Mouse (Mus musculus): ENCODE data around the gene Abhd16b. TPM values are rescaled to one million over a fixed set of nuclear protein-coding genes. Genes with fewer than 3 reads are reported as not detected.

Gene Abhd16b
- polyA plus RNA-seq, 1 experiment from 2014 or later = 0.43 TPM

- 47% methylated on average over 2 of the region's 2 CpGs for WGBS (ENCODE audit: insufficient replicate concordance)
- Histone ChIP-seq H3K27ac (ENCODE audit: low read depth, low read length) (peak overlapping the region; percentile 4; the same call in 1 of the 2 replicates), H3K4me2 (peak overlapping the region; percentile 43; the same call in 1 of the 2 replicates), H3K9me3 (replicated peaks; ENCODE audit: control insufficient read depth, low read length) (no peaks in the 10 kb centered on the region), H3K36me3 (ENCODE audit: control insufficient read depth, insufficient read depth, low read length) (no peaks in the 10 kb centered on the region), H3K4me3 (ENCODE audit: low read depth, low read length) (no peak overlapping the region), H3K4me1 (ENCODE audit: control insufficient read depth, insufficient read depth, low read length) (peaks cover 19% of the 10 kb centered on the region), H3K27me3 (ENCODE audit: control insufficient read depth, insufficient read depth, low read length) (no peaks in the 10 kb centered on the region), H3K9ac (ENCODE audit: low read depth, low read length) (no peak overlapping the region)
- ATAC-seq (replicated peaks; ENCODE audit: insufficient number of reproducible peaks, low FRiP score, low TSS enrichment) = no peak
These were observed 9.9 kb upstream of the Abhd16b start for GRCm38 (mm10) chr2:181483120-181483519.

DNA sequence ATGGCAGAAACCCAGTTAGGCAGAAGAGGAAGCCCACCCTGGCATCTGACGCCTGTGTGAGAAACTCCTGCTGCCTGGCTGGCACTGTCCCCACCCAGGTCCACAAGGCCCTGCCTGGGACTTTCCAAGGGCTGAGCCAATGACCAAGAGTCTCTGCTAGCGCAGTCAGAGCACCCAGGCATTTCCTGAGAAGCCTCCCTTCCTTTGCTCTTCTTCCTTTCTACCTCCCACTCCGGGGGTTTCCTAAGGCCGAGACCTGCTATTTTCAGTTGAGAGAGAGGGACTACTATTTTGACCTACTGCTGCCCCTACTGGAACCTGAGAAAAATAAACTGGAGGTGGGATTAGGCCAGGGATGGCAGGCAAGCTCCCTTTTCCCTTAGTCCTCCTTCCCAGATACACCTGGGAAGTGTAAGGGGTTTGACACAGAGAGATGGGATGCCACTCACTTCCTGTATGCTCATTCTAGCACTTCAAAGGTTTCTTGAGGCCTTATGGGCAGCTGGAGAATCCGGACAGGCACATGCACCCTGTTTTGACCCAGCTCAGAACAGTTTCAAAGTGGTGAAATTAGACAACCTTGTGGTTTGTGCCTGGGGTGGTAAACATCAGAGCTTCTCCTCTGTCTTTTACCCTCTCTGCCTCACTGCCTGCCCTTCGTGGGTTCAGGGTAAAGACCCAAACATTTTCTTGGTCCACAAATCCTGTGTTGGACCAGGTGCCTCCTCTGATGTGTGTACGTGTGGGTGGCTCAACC, 9.3 kb upstream of the Abhd16b start:
- Histone ChIP-seq H3K9ac (ENCODE audit: low read depth, low read length) (peak overlapping the region; percentile 13), H3K4me1 (ENCODE audit: control insufficient read depth, insufficient read depth, low read length) (peaks cover 19% of the 10 kb centered on the region), H3K9me3 (replicated peaks; ENCODE audit: control insufficient read depth, low read length) (no peaks in the 10 kb centered on the region), H3K4me2 (peak overlapping the region; percentile 43), H3K27me3 (ENCODE audit: control insufficient read depth, insufficient read depth, low read length) (no peaks in the 10 kb centered on the region), H3K4me3 (ENCODE audit: low read depth, low read length) (no peak overlapping the region), H3K36me3 (ENCODE audit: control insufficient read depth, insufficient read depth, low read length) (no peaks in the 10 kb centered on the region), H3K27ac (ENCODE audit: low read depth, low read length) (peak overlapping the region; percentile 4; the same call in 1 of the 2 replicates)
- peak; percentile 41; the same call in 1 of the 2 replicates for ATAC-seq (replicated peaks; ENCODE audit: insufficient number of reproducible peaks, low FRiP score, low TSS enrichment)
- 30% methylated on average over 7 of the region's 7 CpGs for WGBS (ENCODE audit: insufficient replicate concordance)

- H3K4me2 ChIP-seq = no peak overlapping the region
- no peaks in the 10 kb centered on the region for H3K27me3 ChIP-seq (ENCODE audit: control insufficient read depth, insufficient read depth, low read length)
- peaks cover 19% of the 10 kb centered on the region for H3K4me1 ChIP-seq (ENCODE audit: control insufficient read depth, insufficient read depth, low read length)
- no peak overlapping the region for H3K27ac ChIP-seq (ENCODE audit: low read depth, low read length)
- H3K9me3 ChIP-seq (replicated peaks; ENCODE audit: control insufficient read depth, low read length) = no peaks in the 10 kb centered on the region
- H3K4me3 ChIP-seq (ENCODE audit: low read depth, low read length) = no peak overlapping the region
- H3K36me3 ChIP-seq (ENCODE audit: control insufficient read depth, insufficient read depth, low read length) = no peaks in the 10 kb centered on the region
- 66% methylated on average over 6 of the region's 6 CpGs for WGBS (ENCODE audit: insufficient replicate concordance)
- no peak overlapping the region for H3K9ac ChIP-seq (ENCODE audit: low read depth, low read length)
- ATAC-seq (replicated peaks; ENCODE audit: insufficient number of reproducible peaks, low FRiP score, low TSS enrichment) = no peak
These were observed 8.4 kb upstream of the Abhd16b start for GRCm38 (mm10) chr2:181484456-181485233.

- no peak overlapping the region for H3K4me2 ChIP-seq
- no peak overlapping the region for H3K9ac ChIP-seq (ENCODE audit: low read depth, low read length)
- no peaks in the 10 kb centered on the region for H3K36me3 ChIP-seq (ENCODE audit: control insufficient read depth, insufficient read depth, low read length)
- peaks cover 19% of the 10 kb centered on the region for H3K4me1 ChIP-seq (ENCODE audit: control insufficient read depth, insufficient read depth, low read length)
- H3K27ac ChIP-seq (ENCODE audit: low read depth, low read length) = no peak overlapping the region
- no peak for ATAC-seq (replicated peaks; ENCODE audit: insufficient number of reproducible peaks, low FRiP score, low TSS enrichment)
- no peak overlapping the region for H3K4me3 ChIP-seq (ENCODE audit: low read depth, low read length)
- no peaks in the 10 kb centered on the region for H3K9me3 ChIP-seq (replicated peaks; ENCODE audit: control insufficient read depth, low read length)
- no peaks in the 10 kb centered on the region for H3K27me3 ChIP-seq (ENCODE audit: control insufficient read depth, insufficient read depth, low read length)
- WGBS (ENCODE audit: insufficient replicate concordance) = 31% methylated on average over 1 of the region's 1 CpGs
These were observed 7.3 kb upstream of the Abhd16b start for GRCm38 (mm10) chr2:181485741-181486140.

- Histone ChIP-seq H3K27me3 (ENCODE audit: control insufficient read depth, insufficient read depth, low read length) (no peaks in the 10 kb centered on the region), H3K4me1 (ENCODE audit: control insufficient read depth, insufficient read depth, low read length) (peaks cover 19% of the 10 kb centered on the region), H3K27ac (ENCODE audit: low read depth, low read length) (peak overlapping the region; percentile 46), H3K4me3 (ENCODE audit: low read depth, low read length) (no peak overlapping the region), H3K4me2 (no peak overlapping the region), H3K36me3 (ENCODE audit: control insufficient read depth, insufficient read depth, low read length) (no peaks in the 10 kb centered on the region), H3K9ac (ENCODE audit: low read depth, low read length) (no peak overlapping the region), H3K9me3 (replicated peaks; ENCODE audit: control insufficient read depth, low read length) (no peaks in the 10 kb centered on the region)
- 28% methylated on average over 5 of the region's 5 CpGs for WGBS (ENCODE audit: insufficient replicate concordance)
- ATAC-seq (replicated peaks; ENCODE audit: insufficient number of reproducible peaks, low FRiP score, low TSS enrichment) = peak; percentile 55
These were observed 5.4 kb upstream of the Abhd16b start for GRCm38 (mm10) chr2:181487338-181488277.

- Histone ChIP-seq H3K9ac (ENCODE audit: low read depth, low read length) (no peak overlapping the region), H3K27me3 (ENCODE audit: control insufficient read depth, insufficient read depth, low read length) (no peaks in the 10 kb centered on the region), H3K27ac (ENCODE audit: low read depth, low read length) (no peak overlapping the region), H3K9me3 (replicated peaks; ENCODE audit: control insufficient read depth, low read length) (no peaks in the 10 kb centered on the region), H3K4me1 (ENCODE audit: control insufficient read depth, insufficient read depth, low read length) (peaks cover 16% of the 10 kb centered on the region), H3K36me3 (ENCODE audit: control insufficient read depth, insufficient read depth, low read length) (no peaks in the 10 kb centered on the region), H3K4me2 (no peak overlapping the region), H3K4me3 (ENCODE audit: low read depth, low read length) (no peak overlapping the region)
- 27% methylated on average over 7 of the region's 7 CpGs for WGBS (ENCODE audit: insufficient replicate concordance)
- no peak for ATAC-seq (replicated peaks; ENCODE audit: insufficient number of reproducible peaks, low FRiP score, low TSS enrichment)
These were observed 1.4 kb upstream of the Abhd16b start for GRCm38 (mm10) chr2:181491432-181492205.

- no peak overlapping the region for H3K4me3 ChIP-seq (ENCODE audit: low read depth, low read length)
- WGBS (ENCODE audit: insufficient replicate concordance) = 56% methylated on average over 3 of the region's 3 CpGs
- H3K9me3 ChIP-seq (replicated peaks; ENCODE audit: control insufficient read depth, low read length) = no peaks in the 10 kb centered on the region
- H3K27me3 ChIP-seq (ENCODE audit: control insufficient read depth, insufficient read depth, low read length) = no peaks in the 10 kb centered on the region
- no peak overlapping the region for H3K27ac ChIP-seq (ENCODE audit: low read depth, low read length)
- no peak overlapping the region for H3K9ac ChIP-seq (ENCODE audit: low read depth, low read length)
- no peak overlapping the region for H3K4me2 ChIP-seq
- no peaks in the 10 kb centered on the region for H3K36me3 ChIP-seq (ENCODE audit: control insufficient read depth, insufficient read depth, low read length)
- ATAC-seq (replicated peaks; ENCODE audit: insufficient number of reproducible peaks, low FRiP score, low TSS enrichment) = no peak
- H3K4me1 ChIP-seq (ENCODE audit: control insufficient read depth, insufficient read depth, low read length) = peaks cover 11% of the 10 kb centered on the region
These were observed 800 bp upstream of the Abhd16b start for GRCm38 (mm10) chr2:181492206-181492605.
